Mouse (Mus musculus): ENCODE measurements around the gene Efna3. TPM values are rescaled to one million over a fixed set of nuclear protein-coding genes. Genes with fewer than 3 reads are reported as not detected.
A peak's percentile ranks its signal among the peaks of the same experiment; 100 is the strongest.

Efna3 gene
- polyA plus RNA-seq, 1 experiment from 2014 or later, result 29.2 TPM

DNA sequence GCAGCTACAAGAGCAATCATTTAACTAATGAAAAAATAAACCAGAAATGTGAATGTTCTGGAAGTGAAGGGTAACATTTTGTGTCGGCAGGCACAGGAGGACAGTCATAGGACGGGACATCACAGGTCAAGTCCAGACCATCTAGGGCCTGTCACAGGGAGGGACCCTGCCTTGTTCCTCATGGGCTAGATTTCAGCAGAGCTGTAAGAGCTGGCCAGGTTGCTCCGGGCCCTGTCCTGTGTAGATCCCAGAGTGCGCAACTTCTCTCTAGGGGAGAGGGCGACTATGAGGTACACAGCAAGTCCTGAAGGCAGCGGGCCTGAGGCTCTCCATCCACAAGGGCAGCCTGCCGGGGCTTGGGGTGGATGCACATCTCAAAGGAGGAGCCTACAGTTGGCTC lies 38.9 kb upstream of the Efna3 start, which contains the start of gene Dcst2:
TSS of gene Dcst2 (plus strand) at position 301 of the 400 bp plus-strand sequence.
- no peak within 1 kb of the TSS for H3K9ac ChIP-seq (ENCODE audit: low read length)
- ATAC-seq (ENCODE audit: low FRiP score, low TSS enrichment) (0 out of 2 replicates have a peak, but pooled peaks have one; percentile 6), DNase-seq (ENCODE audit: low spot score) (no peak)
- peak within 1 kb of the TSS; percentile 40; the same call in 1 of the 2 replicates for H3K27ac ChIP-seq (replicated peaks)
- 74% methylated on average over 7 of the region's 7 CpGs for WGBS
- H3K4me2 ChIP-seq (replicated peaks; ENCODE audit: low read depth), result no peak within 1 kb of the TSS
- H3K27me3 ChIP-seq (ENCODE audit: control insufficient read depth, insufficient read depth, low read length), result no peaks in the 10 kb centered on the region
- no peaks in the 10 kb centered on the region for H3K36me3 ChIP-seq (ENCODE audit: control insufficient read depth, insufficient read depth, low read length)
- TF ChIP-seq EP300 (optimal IDR thresholded peaks at IDR 0.05) (no peak), CTCF (IDR thresholded peaks at IDR 0.05; ENCODE audit: low read depth) (no peak)
- H3K4me1 ChIP-seq (replicated peaks; ENCODE audit: control insufficient read depth, insufficient read depth), result no peaks in the 10 kb centered on the region
- no peaks in the 10 kb centered on the region for H3K9me3 ChIP-seq (ENCODE audit: control insufficient read depth, low read length)
- no peak within 1 kb of the TSS for H3K4me3 ChIP-seq (ENCODE audit: low read depth, low read length)

DNA sequence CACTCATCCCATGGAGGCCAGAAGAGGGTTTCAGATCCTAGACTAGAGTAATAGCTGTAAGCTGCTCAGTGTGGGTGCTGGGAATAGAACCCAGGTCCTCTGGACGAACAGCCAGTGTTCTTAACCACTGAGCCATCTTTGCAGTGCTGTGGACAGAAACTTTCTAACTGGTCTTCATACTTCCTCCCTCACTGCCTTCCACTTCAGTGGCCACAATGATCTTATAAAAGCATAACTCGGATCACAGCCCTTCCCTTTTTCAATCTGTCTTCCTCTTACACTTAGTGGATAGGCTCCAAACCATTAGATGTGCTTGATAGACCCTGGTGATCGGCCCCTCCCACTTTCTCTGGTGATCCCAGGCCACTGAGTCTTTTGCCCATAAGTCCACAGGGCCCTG lies 37.5 kb upstream of the Efna3 start:
- Histone ChIP-seq H3K9ac (ENCODE audit: low read length) (no peak overlapping the region), H3K4me1 (replicated peaks; ENCODE audit: control insufficient read depth, insufficient read depth) (no peaks in the 10 kb centered on the region), H3K4me2 (replicated peaks; ENCODE audit: low read depth) (no peak overlapping the region), H3K36me3 (ENCODE audit: control insufficient read depth, insufficient read depth, low read length) (no peaks in the 10 kb centered on the region), H3K4me3 (ENCODE audit: low read depth, low read length) (no peak overlapping the region), H3K9me3 (ENCODE audit: control insufficient read depth, low read length) (no peaks in the 10 kb centered on the region), H3K27ac (replicated peaks) (no peak overlapping the region), H3K27me3 (ENCODE audit: control insufficient read depth, insufficient read depth, low read length) (no peaks in the 10 kb centered on the region)
- WGBS, result 73% methylated on average over 3 of the region's 3 CpGs
- DNase-seq (ENCODE audit: low spot score) (no peak), ATAC-seq (ENCODE audit: low FRiP score, low TSS enrichment) (no peak)
- no peak for TF ChIP-seq CTCF (IDR thresholded peaks at IDR 0.05; ENCODE audit: low read depth)
- no peak for TF ChIP-seq EP300 (optimal IDR thresholded peaks at IDR 0.05)

DNA sequence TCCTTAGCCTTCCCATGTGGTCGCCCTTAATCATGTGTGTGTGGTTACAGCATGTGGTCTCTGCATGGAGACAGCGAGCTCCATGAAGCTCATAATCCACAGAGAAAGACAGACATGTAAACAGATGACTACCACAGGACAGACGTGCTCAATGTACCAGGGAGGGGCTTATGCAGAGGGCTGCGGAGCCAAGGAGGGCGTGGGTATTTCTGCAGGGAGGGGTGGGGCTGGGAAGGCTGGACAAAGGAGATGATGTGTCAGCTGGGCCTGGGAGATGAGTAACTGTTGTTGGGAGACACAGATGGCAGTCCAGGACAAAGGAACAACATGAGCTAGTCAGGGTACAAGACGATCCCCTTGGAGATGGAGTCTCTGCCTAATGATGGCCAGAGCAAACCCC lies 36.9 kb upstream of the Efna3 start:
- peak; percentile 60 for ATAC-seq (ENCODE audit: low FRiP score, low TSS enrichment)

DNA sequence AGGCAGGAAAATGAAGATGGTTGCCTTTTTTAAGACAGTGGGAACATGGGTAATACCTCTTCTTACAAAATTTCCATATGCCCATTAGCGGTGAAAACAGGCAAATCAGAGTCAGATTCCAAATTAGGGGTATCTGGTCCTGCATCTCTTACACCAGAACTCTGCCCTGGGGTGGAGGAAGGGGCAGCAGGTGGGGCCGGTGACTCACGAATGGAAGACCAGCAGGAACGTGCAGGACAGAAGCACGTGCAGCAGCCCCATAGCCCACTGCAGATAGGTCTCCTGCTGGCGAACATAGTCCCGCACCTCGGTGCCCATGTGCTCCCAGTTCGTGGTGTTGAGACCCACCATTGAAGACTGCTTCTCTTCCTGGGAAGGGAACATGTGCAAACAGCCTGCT lies 33.3 kb upstream of the Efna3 start:
- Histone ChIP-seq H3K4me2 (replicated peaks; ENCODE audit: low read depth) (no peak overlapping the region), H3K36me3 (ENCODE audit: control insufficient read depth, insufficient read depth, low read length) (no peaks in the 10 kb centered on the region), H3K9me3 (ENCODE audit: control insufficient read depth, low read length) (no peaks in the 10 kb centered on the region), H3K4me1 (replicated peaks; ENCODE audit: control insufficient read depth, insufficient read depth) (no peaks in the 10 kb centered on the region), H3K4me3 (ENCODE audit: low read depth, low read length) (no peak overlapping the region), H3K9ac (ENCODE audit: low read length) (no peak overlapping the region), H3K27me3 (ENCODE audit: control insufficient read depth, insufficient read depth, low read length) (no peaks in the 10 kb centered on the region), H3K27ac (replicated peaks) (no peak overlapping the region)
- 67% methylated on average over 9 of the region's 9 CpGs for WGBS
- ATAC-seq (ENCODE audit: low FRiP score, low TSS enrichment) (no peak), DNase-seq (ENCODE audit: low spot score) (no peak)
- no peak for TF ChIP-seq CTCF (IDR thresholded peaks at IDR 0.05; ENCODE audit: low read depth)
- TF ChIP-seq EP300 (optimal IDR thresholded peaks at IDR 0.05), result no peak

More for the DNA sequence above, 36.9 kb upstream of the Efna3 start:
- WGBS, result 37% methylated on average over 6 of the region's 6 CpGs
- H3K9me3 ChIP-seq (ENCODE audit: control insufficient read depth, low read length), result no peaks in the 10 kb centered on the region
- H3K27ac ChIP-seq (replicated peaks), result no peak overlapping the region
- H3K4me1 ChIP-seq (replicated peaks; ENCODE audit: control insufficient read depth, insufficient read depth), result no peaks in the 10 kb centered on the region
- no peak overlapping the region for H3K9ac ChIP-seq (ENCODE audit: low read length)
- H3K36me3 ChIP-seq (ENCODE audit: control insufficient read depth, insufficient read depth, low read length), result no peaks in the 10 kb centered on the region
- DNase-seq (ENCODE audit: low spot score), result no peak
- no peak overlapping the region for H3K4me2 ChIP-seq (replicated peaks; ENCODE audit: low read depth)
- H3K27me3 ChIP-seq (ENCODE audit: control insufficient read depth, insufficient read depth, low read length), result no peaks in the 10 kb centered on the region
- TF ChIP-seq CTCF (IDR thresholded peaks at IDR 0.05; ENCODE audit: low read depth) (no peak), EP300 (optimal IDR thresholded peaks at IDR 0.05) (no peak)
- H3K4me3 ChIP-seq (ENCODE audit: low read depth, low read length), result no peak overlapping the region

DNA sequence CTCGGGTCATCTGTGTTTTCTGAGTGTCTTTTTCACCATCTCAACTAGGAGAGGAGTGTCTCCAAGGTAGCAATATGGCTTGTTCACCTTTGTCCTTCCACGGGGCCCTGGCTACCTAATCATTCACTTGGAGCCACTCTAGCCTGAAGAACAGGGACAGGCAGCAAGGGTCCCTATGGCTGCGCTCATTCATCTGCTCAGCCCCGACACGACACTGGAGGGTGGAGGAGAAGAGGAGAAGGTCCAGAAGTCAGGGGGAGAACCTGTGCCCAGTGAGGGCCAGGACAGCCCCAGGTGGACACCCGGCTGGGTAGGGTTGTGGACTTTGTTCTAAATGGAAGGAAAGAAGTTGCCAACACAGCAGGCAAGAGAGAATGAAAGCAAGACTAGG lies 32.7 kb upstream of the Efna3 start:
- DNase-seq (ENCODE audit: low spot score) (no peak), ATAC-seq (ENCODE audit: low FRiP score, low TSS enrichment) (no peak)
- TF ChIP-seq CTCF (IDR thresholded peaks at IDR 0.05; ENCODE audit: low read depth) (no peak), EP300 (optimal IDR thresholded peaks at IDR 0.05) (no peak)
- no peak overlapping the region for H3K4me2 ChIP-seq (replicated peaks; ENCODE audit: low read depth)
- H3K9me3 ChIP-seq (ENCODE audit: control insufficient read depth, low read length), result no peaks in the 10 kb centered on the region
- no peaks in the 10 kb centered on the region for H3K36me3 ChIP-seq (ENCODE audit: control insufficient read depth, insufficient read depth, low read length)
- no peaks in the 10 kb centered on the region for H3K27me3 ChIP-seq (ENCODE audit: control insufficient read depth, insufficient read depth, low read length)
- H3K4me1 ChIP-seq (replicated peaks; ENCODE audit: control insufficient read depth, insufficient read depth), result peaks cover under 1% of the 10 kb centered on the region; the same call in 1 of the 2 replicates
- peak overlapping the region; percentile 8; the same call in 1 of the 2 replicates for H3K9ac ChIP-seq (ENCODE audit: low read length)
- no peak overlapping the region for H3K27ac ChIP-seq (replicated peaks)
- no peak overlapping the region for H3K4me3 ChIP-seq (ENCODE audit: low read depth, low read length)
- WGBS, result 72% methylated on average over 6 of the region's 6 CpGs

DNA sequence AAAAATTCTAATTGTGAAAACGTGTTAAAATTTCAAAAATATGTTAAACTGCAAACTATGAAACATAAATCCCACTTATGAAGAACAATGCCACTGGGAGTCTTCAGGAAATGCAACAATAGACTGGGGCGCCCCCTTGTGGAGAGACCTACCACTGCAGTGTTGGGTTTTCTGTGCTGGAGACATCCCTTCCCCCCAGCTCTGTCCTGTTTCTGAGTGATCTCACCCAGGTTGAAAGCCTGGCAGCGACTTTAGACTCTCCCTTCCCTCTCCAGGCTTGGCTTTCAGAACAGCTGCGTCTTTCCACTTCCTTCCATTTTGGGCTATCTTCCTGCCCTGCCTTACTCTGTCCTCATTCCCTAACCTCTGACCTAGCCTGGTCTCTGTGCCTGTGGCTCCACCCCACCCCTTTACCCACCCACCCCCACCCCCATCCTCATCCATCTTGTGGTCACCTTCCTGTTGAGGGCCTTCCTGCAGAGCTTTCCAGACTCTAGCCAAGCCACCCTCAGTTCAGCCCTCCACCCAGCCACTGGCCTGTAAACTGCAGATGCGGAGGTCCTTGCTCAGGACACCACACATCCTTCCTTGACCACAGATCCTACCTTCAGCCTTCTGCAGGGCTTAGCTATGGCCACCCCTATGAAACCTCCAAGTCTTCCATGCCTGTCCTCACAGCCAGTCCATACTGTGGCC lies 32.2 kb upstream of the Efna3 start:
- no peak overlapping the region for H3K27ac ChIP-seq (replicated peaks)
- WGBS, result 12% methylated on average over 5 of the region's 5 CpGs
- 0 out of 2 replicates have a peak overlapping the region, but pooled peaks have one; percentile 5 for H3K4me2 ChIP-seq (replicated peaks; ENCODE audit: low read depth)
- TF ChIP-seq EP300 (optimal IDR thresholded peaks at IDR 0.05) (no peak), CTCF (IDR thresholded peaks at IDR 0.05; ENCODE audit: low read depth) (peak; percentile 94)
- DNase-seq (ENCODE audit: low spot score) (peak; percentile 91), ATAC-seq (ENCODE audit: low FRiP score, low TSS enrichment) (peak; percentile 78)
- no peaks in the 10 kb centered on the region for H3K27me3 ChIP-seq (ENCODE audit: control insufficient read depth, insufficient read depth, low read length)
- H3K4me1 ChIP-seq (replicated peaks; ENCODE audit: control insufficient read depth, insufficient read depth), result peaks cover 3% of the 10 kb centered on the region; the same call in 1 of the 2 replicates
- H3K36me3 ChIP-seq (ENCODE audit: control insufficient read depth, insufficient read depth, low read length), result no peaks in the 10 kb centered on the region
- H3K9ac ChIP-seq (ENCODE audit: low read length), result no peak overlapping the region
- H3K4me3 ChIP-seq (ENCODE audit: low read depth, low read length), result no peak overlapping the region
- no peaks in the 10 kb centered on the region for H3K9me3 ChIP-seq (ENCODE audit: control insufficient read depth, low read length)

All from stomach, postnatal 0 days (tissue).